Mouse (Mus musculus) liver, adult 2 months (tissue): ENCODE measurements around the gene Robo1. TPM values are rescaled to one million over a fixed set of nuclear protein-coding genes. Genes with fewer than 3 reads are reported as not detected.

Source experiments
- DNase-seq: peaks from one replicate; pipeline ENCODE4 v3.0.0-alpha.2; 2011; ENCODE audit warnings: low read depth, low spot score; ENCODE audit errors: extremely low read depth
- H3K27ac ChIP-seq: fragments of 200-500 bp; replicated peaks from 2 replicates; pipeline ENCODE4 v1.5.1; 2012; ENCODE audit warnings: low read depth, mild to moderate bottlenecking, control low read depth, inconsistent platforms, low read length; ENCODE audit not compliant: insufficient read depth
- H3K27me3 ChIP-seq: fragments of 200-500 bp; 2 replicates; pipeline ENCODE4 v1.6.1; 2012; ENCODE audit warnings: mild to moderate bottlenecking, moderate library complexity, low read length, inconsistent platforms; ENCODE audit not compliant: control insufficient read depth, insufficient read depth
- H3K36me3 ChIP-seq: fragments of 200-500 bp; 2 replicates; pipeline ENCODE4 v1.6.1; 2012; ENCODE audit warnings: low read length, inconsistent platforms; ENCODE audit not compliant: control insufficient read depth, insufficient read depth
- H3K4me1 ChIP-seq: fragments of 200-500 bp; 2 replicates; pipeline ENCODE4 v1.6.1; 2011; ENCODE audit warnings: low read length; ENCODE audit not compliant: control insufficient read depth, insufficient read depth
- H3K4me3 ChIP-seq: fragments of 200-500 bp; 2 replicates; pipeline ENCODE4 v1.5.1; 2011; ENCODE audit warnings: low read depth, mild to moderate bottlenecking, control low read depth, low read length, moderate library complexity; ENCODE audit not compliant: insufficient read depth
- H3K79me2 ChIP-seq: fragments of 200-500 bp; 2 replicates; pipeline ENCODE4 v1.6.1; 2012; ENCODE audit warnings: inconsistent platforms, mild to moderate bottlenecking, low read length, moderate library complexity; ENCODE audit not compliant: control insufficient read depth, insufficient read depth
- H3K9ac ChIP-seq: fragments of 200-500 bp; 2 replicates; pipeline ENCODE4 v1.6.1; 2012; ENCODE audit warnings: low read depth, mild to moderate bottlenecking, control low read depth, inconsistent platforms, low read length
- CTCF ChIP-seq: fragments of 200-500 bp; IDR thresholded peaks from 2 replicates; pipeline ENCODE4 v1.5.1; 2011; ENCODE audit warnings: low read depth, low read length, control low read depth
- POLR2A ChIP-seq: fragments of 200-500 bp; IDR thresholded peaks from 2 replicates; pipeline ENCODE4 v1.6.1; 2011; ENCODE audit warnings: low read length, control low read depth; ENCODE audit not compliant: insufficient read depth; ENCODE audit errors: extremely low read depth
- WGBS: fragments of 180-500 bp; shearing (Covaris S2); methylation state at CpG from one replicate; pipeline ENCODE4 v1.1.7; 2018; 5-methylcytosine and 5-hydroxymethylcytosine counted together
- polyA plus RNA-seq: library from polyadenylated mRNA; depleted of rRNA; stranded (reverse); fragments of >200 nt; gene quantifications from 2 replicates; pipeline ENCODE4 v1.2.3, GENCODE M21; 2012; rRNA removed
- total RNA-seq: library from RNA; depleted of rRNA; stranded (reverse); fragments of >200 nt; gene quantifications from 2 replicates; pipeline ENCODE4 v1.2.3, GENCODE M21; 2014; rRNA removed

Robo1 gene
- total RNA-seq: 6.4 and 9.1 TPM in 2 replicates
- 4.0 and 4.5 TPM in 2 replicates for polyA plus RNA-seq

DNA sequence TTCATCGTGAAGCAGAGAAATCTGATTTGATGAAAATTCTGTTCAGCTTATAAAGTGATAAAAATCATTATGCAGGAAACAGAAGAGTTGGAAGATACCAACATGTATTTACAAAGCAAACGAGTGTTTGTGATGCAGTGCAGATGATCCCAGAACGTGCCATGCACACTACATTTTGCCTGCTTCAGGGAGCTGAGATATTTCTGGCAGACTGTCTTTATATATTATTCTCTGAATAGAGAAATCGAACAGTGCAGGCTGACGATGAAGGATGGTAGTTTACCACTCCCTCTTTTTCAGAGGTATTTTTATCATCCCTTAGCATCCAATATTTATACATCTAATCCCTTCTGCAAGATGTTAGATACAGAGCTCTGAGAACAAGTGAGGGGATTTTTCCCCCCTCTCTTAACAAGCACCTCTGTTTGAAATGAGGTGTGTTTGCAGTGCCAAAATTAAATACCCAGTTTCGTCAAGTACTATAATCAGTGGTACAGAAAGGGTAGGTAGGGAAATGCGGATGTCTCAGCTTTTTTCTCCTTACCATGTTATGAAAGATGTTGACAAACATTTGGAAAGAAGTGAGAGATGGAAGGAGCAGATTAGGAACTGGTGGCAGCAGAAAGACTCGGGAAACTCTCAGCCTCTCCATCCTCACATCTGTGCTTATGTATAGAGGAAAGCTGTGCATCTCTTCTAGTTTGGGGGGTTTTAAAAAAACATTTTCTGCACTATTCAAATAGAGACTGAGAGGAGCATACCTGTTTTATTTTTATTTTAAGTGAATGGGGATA lies at the start of gene Robo1:
TSS of gene Robo1 (plus strand) at position 770 of the 794 bp plus-strand sequence.
- Histone ChIP-seq H3K4me1 (no peaks in the 10 kb centered on the region), H3K27ac (no peak within 1 kb of the TSS), H3K9ac (no peak within 1 kb of the TSS), H3K27me3 (no peaks in the 10 kb centered on the region), H3K36me3 (no peaks in the 10 kb centered on the region), H3K4me3 (no peak within 1 kb of the TSS), H3K79me2 (no peaks in the 10 kb centered on the region)
- DNase-seq: no peak
- TF ChIP-seq CTCF: no peak
- TF ChIP-seq POLR2A: no peak
- WGBS: 71% methylated on average over 8 of the region's 8 CpGs

- no peak for TF ChIP-seq POLR2A
- no peak for TF ChIP-seq CTCF
- H3K4me1 ChIP-seq: no peaks in the 10 kb centered on the region
- no peaks in the 10 kb centered on the region for H3K27me3 ChIP-seq
- H3K79me2 ChIP-seq: no peaks in the 10 kb centered on the region
- WGBS: 79% methylated on average over 10 of the region's 10 CpGs
- no peak overlapping the region for H3K4me3 ChIP-seq
- no peak overlapping the region for H3K9ac ChIP-seq
- no peak overlapping the region for H3K27ac ChIP-seq
- H3K36me3 ChIP-seq: no peaks in the 10 kb centered on the region
- DNase-seq: no peak
These were observed 40.3 kb upstream of the Robo1 start for GRCm38 (mm10) chr16:72267839-72268238.

DNA sequence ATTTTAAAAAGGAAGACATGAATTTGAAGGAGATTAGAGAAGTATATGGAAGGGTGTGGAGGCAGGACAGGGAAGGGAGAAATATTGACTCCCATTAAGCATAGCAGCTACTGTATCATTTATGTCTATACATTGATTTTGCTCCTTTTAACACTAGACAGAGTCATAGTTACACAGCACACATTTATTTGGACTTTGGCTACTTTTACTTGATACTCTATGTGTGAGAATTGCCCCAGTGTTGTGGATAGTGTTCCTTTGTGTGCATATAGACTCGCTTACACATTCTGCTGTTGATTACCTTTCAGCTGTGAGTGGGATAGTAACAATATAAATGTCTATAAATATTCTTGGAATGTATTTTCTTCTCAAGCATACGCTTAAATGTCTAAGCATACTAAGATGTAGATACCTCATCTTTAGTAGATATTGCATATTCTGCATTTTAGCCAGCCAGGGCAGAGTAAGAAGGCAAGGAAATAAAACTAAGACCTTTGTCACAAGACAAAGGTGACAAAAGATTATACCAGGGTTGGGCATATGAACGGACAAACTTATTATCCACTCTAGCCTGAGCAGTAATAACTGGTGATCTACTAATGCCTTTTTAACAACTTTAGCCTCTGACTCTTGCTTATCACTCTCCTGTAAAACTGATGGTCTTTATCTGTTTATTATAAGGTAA lies 31.6 kb upstream of the Robo1 start:
- no peak overlapping the region for H3K4me3 ChIP-seq
- no peak overlapping the region for H3K9ac ChIP-seq
- H3K36me3 ChIP-seq: no peaks in the 10 kb centered on the region
- H3K27ac ChIP-seq: no peak overlapping the region
- TF ChIP-seq POLR2A (no peak), CTCF (no peak)
- 77% methylated on average over 3 of the region's 3 CpGs for WGBS
- DNase-seq: no peak
- no peaks in the 10 kb centered on the region for H3K79me2 ChIP-seq
- no peaks in the 10 kb centered on the region for H3K4me1 ChIP-seq
- no peaks in the 10 kb centered on the region for H3K27me3 ChIP-seq

- Histone ChIP-seq H3K36me3 (no peaks in the 10 kb centered on the region), H3K4me3 (no peak overlapping the region), H3K27me3 (no peaks in the 10 kb centered on the region), H3K9ac (no peak overlapping the region), H3K27ac (no peak overlapping the region), H3K79me2 (no peaks in the 10 kb centered on the region), H3K4me1 (no peaks in the 10 kb centered on the region)
- whole genome bisulfite sequencing: 69% methylated on average over 6 of the region's 6 CpGs
- TF ChIP-seq CTCF (no peak), POLR2A (no peak)
- no peak for DNase-seq
These were observed 194 bp downstream of the Robo1 start for GRCm38 (mm10) chr16:72308331-72308668.

GRCm38 (mm10) chr16:72327321-72327720 lies 19.2 kb downstream of the Robo1 start:
- H3K27ac ChIP-seq: no peak overlapping the region
- H3K4me1 ChIP-seq: no peaks in the 10 kb centered on the region
- no peak overlapping the region for H3K4me3 ChIP-seq
- no peaks in the 10 kb centered on the region for H3K36me3 ChIP-seq
- no peaks in the 10 kb centered on the region for H3K79me2 ChIP-seq
- no peak for DNase-seq
- TF ChIP-seq CTCF (no peak), POLR2A (no peak)
- no peak overlapping the region for H3K9ac ChIP-seq
- WGBS: 77% methylated on average over 8 of the region's 8 CpGs
- no peaks in the 10 kb centered on the region for H3K27me3 ChIP-seq

DNA sequence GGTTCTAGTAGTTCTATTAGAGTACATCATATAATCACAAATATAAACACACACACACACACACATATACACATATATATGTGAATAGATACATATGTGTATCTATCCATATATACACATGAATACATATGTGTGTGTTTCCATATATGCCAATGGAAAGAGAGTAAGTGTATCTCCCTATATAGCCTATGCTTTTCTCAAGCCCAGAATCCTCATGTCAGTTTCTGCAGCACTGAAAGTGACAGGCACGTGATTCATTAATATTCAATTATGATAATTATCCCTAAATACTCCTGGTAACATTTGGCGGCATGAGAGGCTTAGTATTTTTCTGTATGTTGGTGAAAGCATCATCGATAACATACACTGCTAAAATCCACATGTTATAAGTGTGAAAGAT lies 20.5 kb downstream of the Robo1 start:
- H3K27ac ChIP-seq: no peak overlapping the region
- WGBS: 70% methylated on average over 3 of the region's 3 CpGs
- H3K27me3 ChIP-seq: no peaks in the 10 kb centered on the region
- H3K9ac ChIP-seq: no peak overlapping the region
- no peaks in the 10 kb centered on the region for H3K79me2 ChIP-seq
- TF ChIP-seq POLR2A: no peak
- no peaks in the 10 kb centered on the region for H3K4me1 ChIP-seq
- no peaks in the 10 kb centered on the region for H3K36me3 ChIP-seq
- H3K4me3 ChIP-seq: no peak overlapping the region
- no peak for DNase-seq
